Mouse (Mus musculus) right cerebral cortex, postnatal 14 days (tissue): ENCODE measurements around the gene Mtrex.

Source experiments
- DNase-seq: peaks from one replicate; pipeline ENCODE4 v3.0.0; 2022

Mtrex gene

GRCm38 (mm10) chr13:112927287-112928001, at the start of gene Mtrex, which contains the start of gene Dhx29:
Gene Mtrex, minus strand, starts transcription at chr13:112927398.
Gene Dhx29, plus strand, starts transcription at chr13:112927454.
- DNase-seq: peak; percentile 99

GRCm38 (mm10) chr13:112976720-112977119, 49.5 kb upstream of the Mtrex start:
- DNase-seq: no peak

GRCm38 (mm10) chr13:112967267-112967666, 40.1 kb upstream of the Mtrex start:
- DNase-seq: no peak

- DNase-seq: no peak
Observed at GRCm38 (mm10) chr13:112964421-112964820, 37.2 kb upstream of the Mtrex start.

GRCm38 (mm10) chr13:112963081-112963480, 35.9 kb upstream of the Mtrex start:
- no peak for DNase-seq

GRCm38 (mm10) chr13:112954067-112954466, 26.9 kb upstream of the Mtrex start:
- DNase-seq: no peak

- DNase-seq: no peak
Observed at GRCm38 (mm10) chr13:112945900-112946299, 18.7 kb upstream of the Mtrex start.

GRCm38 (mm10) chr13:112945312-112945711, 18.1 kb upstream of the Mtrex start:
- no peak for DNase-seq

- peak; percentile 23 for DNase-seq
Observed at GRCm38 (mm10) chr13:112941879-112942330, 14.7 kb upstream of the Mtrex start.

GRCm38 (mm10) chr13:112938130-112938529, 10.9 kb upstream of the Mtrex start:
- no peak for DNase-seq

- DNase-seq: no peak
Observed at GRCm38 (mm10) chr13:112928038-112928668, 955 bp upstream of the Mtrex start.

- no peak for DNase-seq
Observed at GRCm38 (mm10) chr13:112926796-112927195, 402 bp downstream of the Mtrex start.

- DNase-seq: no peak
Observed at GRCm38 (mm10) chr13:112925976-112926375, 1.2 kb downstream of the Mtrex start.

- no peak for DNase-seq
Observed at GRCm38 (mm10) chr13:112925266-112925665, 1.9 kb downstream of the Mtrex start.

- no peak for DNase-seq
Observed at GRCm38 (mm10) chr13:112920906-112921305, 6.3 kb downstream of the Mtrex start.

- no peak for DNase-seq
Observed at GRCm38 (mm10) chr13:112919141-112919865, 7.9 kb downstream of the Mtrex start.

GRCm38 (mm10) chr13:112910434-112910833, 16.8 kb downstream of the Mtrex start:
- no peak for DNase-seq

GRCm38 (mm10) chr13:112909663-112910062, 17.5 kb downstream of the Mtrex start:
- DNase-seq: no peak

GRCm38 (mm10) chr13:112902176-112902575, 25.0 kb downstream of the Mtrex start:
- DNase-seq: no peak

- DNase-seq: no peak
Observed at GRCm38 (mm10) chr13:112887234-112887633, 40.0 kb downstream of the Mtrex start.

- DNase-seq: no peak
Observed at GRCm38 (mm10) chr13:112871500-112872266, 55.5 kb downstream of the Mtrex start.

- DNase-seq: no peak
Observed at GRCm38 (mm10) chr13:112870039-112870690, 57.0 kb downstream of the Mtrex start.
